Mouse (Mus musculus) adrenal gland, postnatal 14 days (tissue): ENCODE results near the gene Hnrnpll. TPM values are rescaled to one million over a fixed set of nuclear protein-coding genes. Genes with fewer than 3 reads are reported as not detected.
A peak's percentile ranks its signal among the peaks of the same experiment; 100 is the strongest.

ENCODE experiments used
- DNase-seq: peaks from one replicate; pipeline ENCODE4 v3.0.0; 2021; ENCODE audit warnings: mixed read lengths
- long read RNA-seq, 2 experiments: library from polyadenylated mRNA; stranded (forward); transcript quantifications; one replicate each; pipeline ENCODE4 v2.0.0; 2021
- total RNA-seq: library from RNA; stranded (reverse); gene quantifications from 2 replicates; pipeline ENCODE4 v1.2.3, GENCODE M21; 2021

Gene Hnrnpll
- 50.6 and 54.1 TPM in 2 replicates for total RNA-seq
- long read RNA-seq, experiment 1, full-length matches to known transcripts, result 84 of 100 reads
- long read RNA-seq, experiment 1, partial matches to known transcripts, result 6 of 100 reads
- long read RNA-seq, experiment 1, other reads (novel, unspliced or antisense), result 10 of 100 reads
- long read RNA-seq, experiment 2, transcript Hnrnpll-205 (13 exons, 3,009 nt), result minor isoform, 15 of 57 reads
- long read RNA-seq, experiment 2, transcript Hnrnpll-201 (13 exons, 3,116 nt), result major isoform, 26 of 57 reads
- long read RNA-seq, experiment 2, partial matches to known transcripts, result 2 of 57 reads
- long read RNA-seq, experiment 2, other reads (novel, unspliced or antisense), result 10 of 57 reads

DNA sequence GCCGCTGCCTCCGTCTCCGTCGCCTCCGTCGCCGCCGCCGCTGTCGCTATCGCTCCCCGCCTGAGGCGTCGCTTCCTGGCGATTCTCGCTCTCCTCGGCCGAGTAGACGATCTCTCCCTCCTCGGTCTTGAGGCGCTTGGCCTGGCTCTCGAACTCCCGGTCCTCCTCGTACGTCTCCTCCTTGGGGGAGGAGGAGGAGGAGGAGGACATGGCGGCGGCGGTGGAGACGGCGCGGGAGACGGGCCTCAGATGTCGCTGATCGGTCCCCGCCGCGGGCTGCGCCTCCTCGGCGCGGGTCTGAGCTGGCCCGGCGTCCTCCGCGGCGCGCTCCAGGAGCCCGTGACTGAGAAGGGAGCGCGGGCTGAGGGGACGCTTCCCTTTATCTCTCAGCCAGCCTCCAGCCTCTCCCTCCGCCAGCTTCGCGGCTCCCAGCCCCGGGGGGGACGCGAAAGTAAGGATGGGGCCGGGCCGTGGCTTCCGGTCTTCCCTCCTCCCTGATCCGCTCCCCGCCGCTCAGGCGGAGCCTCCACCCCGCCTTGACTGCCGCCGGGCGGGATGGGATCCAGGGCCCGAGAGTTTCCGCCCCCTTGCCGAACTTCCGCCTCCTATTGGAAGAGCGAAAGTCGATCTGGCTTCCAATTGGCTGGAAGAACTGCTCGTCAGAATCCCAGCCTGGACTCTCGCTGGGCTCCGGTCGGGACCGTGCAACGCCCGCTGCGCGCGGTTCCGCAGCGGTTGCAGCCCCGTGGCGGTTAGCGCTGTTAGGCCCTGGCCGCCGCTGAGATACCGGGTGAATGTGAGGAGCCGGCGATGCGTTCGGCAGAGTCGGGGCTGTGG, at the start of gene Hnrnpll:
Gene Hnrnpll (minus strand): TSS at position 552 of the 837 bp plus-strand sequence.
- DNase-seq, result peak; percentile 98

DNA sequence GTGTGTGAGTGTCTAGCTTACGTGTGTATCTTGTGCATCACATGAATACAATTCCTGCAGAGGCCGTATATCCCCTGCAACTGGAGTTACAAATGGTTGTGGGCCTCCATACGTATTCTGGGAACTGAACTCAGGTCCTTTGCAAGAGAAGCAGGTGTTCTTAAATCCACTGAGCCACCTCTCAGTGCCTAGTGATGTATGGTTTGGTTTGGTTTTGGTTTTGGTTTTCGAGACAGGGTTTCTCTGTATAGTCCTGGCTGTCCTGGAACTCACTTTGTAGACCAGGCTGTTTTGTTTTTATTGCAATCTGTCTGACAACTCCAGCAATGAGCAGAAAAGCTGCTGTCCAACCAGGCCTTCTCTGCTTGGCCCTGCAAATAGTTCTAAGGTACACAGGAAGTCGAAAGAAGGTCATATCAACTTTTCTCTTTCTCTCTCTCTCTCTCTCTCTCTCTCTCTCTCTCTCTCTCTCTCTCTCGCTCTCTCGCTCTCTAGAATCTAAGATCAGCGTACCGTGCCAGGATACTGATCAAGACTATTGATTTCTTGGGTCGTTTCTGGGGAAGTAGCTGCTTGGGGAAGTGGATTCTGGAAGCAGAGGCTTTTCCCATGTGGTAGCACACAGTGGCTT, 43.3 kb upstream of the Hnrnpll start:
- no peak for DNase-seq

DNA sequence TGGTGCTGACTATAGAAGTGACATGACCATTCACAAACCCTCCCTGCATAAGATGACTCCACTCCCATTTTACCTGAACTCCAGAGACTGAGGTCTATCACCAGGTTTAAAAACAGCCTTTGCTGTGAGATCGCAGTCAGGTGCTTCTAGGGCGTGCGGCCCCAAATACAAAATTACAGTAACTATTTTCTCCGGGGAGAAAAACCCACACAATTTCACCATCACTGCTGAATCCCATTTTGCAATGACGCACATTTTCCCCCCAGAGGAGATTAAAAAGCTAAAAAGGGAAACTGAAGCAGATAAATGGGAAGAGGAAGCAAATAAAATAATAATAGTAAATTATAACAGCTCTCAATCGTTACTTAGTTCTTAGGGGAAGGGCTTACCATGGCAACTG, 37.7 kb upstream of the Hnrnpll start:
- DNase-seq, result no peak

DNA sequence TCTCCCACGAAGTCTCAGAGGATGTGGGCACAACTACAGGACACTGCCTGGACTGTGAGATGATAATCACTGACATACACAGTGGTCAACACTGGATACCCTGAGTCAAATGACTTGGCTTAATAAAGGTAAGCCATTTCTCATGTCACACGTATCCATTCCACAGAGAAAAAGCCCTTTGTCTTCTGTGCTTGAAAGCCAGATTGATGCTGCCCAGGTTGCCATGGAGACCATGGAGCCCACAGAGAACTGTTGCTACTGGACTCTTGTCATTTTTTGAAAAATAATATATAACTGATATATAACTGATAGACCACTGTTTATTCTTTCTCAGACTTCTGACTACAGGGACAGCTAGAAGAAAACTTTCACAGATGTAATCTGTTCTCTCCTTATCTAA, 35.1 kb upstream of the Hnrnpll start:
- no peak for DNase-seq

DNA sequence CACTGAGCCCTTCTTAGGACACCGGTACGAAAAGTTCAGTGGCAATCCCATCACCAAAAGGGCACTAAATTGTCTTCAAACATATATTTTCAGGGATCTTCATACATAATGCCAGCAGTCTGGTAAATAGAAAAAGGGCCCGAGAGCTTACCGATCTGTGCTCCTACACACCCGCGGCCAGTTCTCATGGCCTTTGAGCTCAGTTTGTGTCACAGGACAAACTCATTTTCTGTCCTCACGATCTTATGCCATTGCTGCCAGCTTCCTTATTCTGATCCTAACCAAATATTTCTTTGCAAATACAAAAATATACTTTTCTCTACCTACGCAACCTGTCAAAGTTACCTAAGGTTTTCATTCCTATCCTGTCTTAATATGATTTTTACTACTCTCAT, 34.6 kb upstream of the Hnrnpll start:
- DNase-seq, result no peak

DNA sequence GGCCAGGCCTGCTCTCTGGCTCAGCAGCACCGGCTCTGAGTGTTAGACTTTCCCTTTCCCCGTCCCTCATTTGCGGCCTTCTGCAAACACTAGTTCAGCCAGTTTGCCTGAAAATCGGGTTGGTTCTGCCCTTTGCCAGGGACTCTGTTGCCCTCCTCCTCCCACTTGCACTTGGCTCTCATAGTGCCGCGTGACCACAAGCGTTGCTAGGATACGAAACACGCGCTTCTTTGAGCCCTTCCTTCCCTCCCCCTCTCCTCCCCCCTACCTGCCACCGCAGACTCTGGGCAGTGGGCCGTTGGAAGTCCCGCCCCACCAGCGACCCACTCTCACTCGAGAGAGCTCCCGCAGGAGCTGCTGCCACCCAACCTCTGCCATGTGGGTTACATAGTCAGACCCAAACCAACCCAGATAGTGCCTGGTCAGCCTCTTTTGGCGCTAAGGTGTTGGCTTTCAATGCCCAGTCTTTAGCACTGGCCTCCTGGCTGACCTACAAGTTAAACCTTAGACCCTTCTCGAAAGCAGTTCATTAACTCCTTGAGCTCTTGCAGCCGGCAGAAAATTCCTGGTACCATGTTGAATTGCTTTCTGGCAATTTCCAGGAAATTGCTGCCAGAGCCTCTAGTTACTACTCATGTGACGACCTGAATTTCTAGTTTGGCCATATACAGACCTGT, 34.0 kb upstream of the Hnrnpll start:
- peak; percentile 74 for DNase-seq

DNA sequence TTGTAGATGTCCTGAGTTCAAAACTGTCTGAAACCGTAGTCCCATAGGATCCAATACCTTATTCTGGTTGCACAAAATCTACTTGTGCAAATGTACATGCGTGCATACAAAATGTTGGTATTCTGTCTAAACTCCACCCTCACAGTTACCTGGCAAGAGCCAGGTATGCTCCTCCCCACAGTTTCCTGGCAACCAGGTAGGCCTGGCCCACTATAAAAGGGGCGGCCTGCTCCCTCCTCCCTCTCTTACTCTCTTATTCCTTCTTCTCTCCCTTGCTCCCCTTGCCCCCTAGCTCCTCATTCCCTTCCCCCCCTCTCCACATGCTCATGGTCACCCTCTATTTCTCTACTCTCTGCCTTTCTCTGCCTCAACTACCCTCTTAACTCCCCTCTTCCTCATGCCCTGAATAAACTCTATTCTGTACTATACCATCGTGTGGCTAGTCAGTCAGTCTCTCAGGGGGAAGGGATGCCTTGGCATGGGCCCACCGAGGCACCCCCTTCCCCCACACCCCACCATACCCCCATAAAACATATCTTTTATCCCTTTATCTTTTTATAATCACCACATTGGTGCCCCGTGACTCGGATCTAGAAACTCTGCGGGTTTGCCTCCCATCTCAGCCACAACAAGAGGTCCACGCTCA, 33.2 kb upstream of the Hnrnpll start:
- DNase-seq, result no peak

DNA sequence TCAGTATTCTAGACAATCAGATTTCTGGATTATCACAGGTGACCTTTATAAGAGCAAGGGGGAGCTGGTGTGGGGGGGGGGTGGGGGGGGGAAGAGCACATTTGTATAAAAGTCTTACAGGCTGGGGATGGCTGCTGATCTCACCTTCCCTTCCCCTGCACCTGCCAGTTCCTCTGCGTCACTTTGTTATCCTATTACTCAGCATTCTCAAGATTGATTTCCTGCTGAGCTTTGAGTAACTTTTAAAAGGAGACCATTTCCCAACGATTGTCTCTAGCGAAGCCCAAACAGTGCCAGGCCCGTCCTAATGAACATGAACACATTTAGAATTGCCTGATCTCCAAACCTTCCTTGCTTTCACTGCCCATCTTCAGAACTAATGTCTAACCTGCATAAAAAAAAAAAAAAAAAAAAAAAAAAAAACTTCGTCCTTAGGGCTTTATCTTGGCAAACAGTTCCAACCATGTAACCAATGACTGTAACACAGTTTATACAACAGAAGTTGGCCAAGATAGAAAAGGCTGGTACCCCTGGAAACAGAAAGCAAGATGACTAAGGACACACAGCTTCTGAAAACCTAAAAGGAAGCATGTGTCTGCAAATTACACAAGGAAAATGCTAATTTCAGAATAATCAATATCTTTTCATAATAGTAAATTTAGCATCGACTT, 29.9 kb upstream of the Hnrnpll start:
- DNase-seq, result peak; percentile 24

DNA sequence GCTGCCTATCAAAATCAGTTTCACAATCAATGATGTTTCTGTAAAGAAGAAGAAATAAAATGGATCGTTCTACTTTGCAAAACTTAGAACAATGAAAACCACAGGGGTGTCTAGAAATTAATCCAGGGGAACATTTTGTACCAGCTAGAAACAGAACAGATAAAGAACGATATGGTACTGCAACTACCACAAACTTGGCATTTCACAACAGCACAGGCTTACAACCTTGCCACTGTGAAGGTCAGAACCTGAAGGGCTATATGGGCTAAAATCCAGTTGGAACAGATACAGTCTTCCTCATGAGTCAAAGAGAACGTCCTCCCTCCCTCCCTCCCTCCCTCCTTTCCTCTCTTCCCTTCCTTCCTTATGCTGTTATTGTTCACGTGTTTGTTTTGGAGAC, 28.4 kb upstream of the Hnrnpll start:
- peak; percentile 51 for DNase-seq

DNA sequence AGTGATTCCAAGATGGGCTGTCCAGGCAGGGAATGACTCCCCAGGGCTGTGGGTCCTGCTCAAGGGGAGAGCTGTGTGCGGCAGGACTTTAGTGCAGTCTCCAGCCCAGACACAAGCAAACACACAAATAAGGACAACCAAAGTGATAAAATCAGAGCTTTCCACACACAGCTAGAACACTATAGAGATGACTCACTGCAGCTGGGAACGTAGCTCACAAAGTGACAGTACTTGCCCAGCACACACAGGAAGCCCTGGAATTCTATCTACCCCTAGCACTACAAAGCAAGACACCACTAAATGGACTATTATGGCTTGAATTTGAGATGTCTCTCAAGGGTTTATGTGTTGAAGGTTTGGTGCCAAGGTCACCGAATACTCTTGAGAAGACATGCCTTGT, 26.0 kb upstream of the Hnrnpll start:
- DNase-seq, result no peak

DNA sequence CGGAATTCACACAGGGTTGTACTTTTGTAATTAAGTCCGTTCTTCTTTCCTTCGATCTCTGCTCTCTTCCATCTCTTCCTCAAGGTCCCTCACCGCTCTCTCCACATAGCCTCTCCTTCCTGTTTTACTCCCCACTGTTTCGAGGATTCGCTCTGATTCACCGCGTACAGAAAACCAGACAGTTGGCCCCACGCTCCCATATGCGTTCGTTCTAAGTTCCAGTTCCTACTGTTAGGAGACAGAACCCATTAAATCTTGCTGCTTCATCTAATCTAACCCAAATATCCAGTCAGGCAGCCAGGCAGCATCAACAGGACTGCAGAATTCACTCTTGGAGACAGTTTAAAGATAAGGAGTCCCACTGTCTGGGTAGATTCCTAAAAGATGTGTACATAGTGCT, 24.5 kb upstream of the Hnrnpll start:
- DNase-seq, result no peak

DNA sequence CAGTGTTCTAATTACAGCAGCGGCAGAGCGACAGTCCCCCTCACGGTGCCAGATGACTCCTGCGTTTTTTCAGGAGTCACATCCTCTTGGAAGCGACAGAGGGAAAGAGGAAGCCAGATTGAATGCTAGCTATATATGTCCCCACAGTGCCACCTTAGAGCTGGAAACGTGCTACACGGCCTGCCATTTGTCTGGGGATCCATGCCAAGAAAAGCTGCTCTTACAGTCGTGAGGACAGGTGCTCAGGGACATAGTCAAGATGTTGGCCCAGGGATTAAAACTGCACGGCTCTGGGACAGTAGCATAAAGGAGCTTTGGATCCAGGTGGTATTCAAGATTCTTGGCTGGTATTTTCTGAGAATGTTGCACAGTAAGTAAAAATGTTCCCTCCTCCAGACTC, 22.3 kb upstream of the Hnrnpll start:
- no peak for DNase-seq

DNA sequence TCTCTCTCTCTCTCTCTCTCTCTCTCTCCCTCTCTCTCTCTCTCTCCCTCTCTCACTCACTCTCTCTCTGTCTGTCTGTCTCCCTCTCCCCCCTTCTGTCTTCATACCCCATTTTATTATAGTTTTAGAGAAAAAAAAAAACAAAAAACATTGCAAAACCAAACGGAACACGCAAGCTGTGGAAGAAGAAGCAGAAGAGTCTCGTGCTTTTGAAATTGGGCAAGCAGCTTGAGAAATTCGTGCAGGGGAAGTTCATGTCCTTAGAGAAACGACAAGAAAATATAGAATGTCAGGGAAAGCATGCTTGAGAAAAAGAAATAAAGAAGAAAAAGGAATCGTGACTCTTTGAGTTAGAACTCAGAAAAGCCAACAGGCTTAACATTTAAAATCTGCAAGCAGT, 21.1 kb upstream of the Hnrnpll start:
- no peak for DNase-seq

DNA sequence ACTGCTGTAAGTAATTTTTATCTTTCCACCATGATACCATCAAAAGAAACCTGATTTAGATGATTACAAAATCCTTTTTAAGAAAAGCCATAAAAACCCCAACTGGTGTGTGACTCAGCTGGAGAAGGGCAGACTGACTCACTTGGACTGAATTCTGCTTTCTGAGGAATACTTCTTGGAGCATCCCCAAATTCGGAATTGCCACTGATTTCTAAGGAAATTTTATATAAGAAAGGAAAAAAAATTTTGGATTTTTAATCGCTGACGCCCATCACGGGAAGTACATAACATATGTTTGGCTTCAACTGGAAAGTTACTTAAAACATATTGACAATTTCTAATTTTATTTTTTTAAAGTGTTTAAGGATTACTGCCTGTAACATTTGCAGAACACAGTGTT, 16.6 kb upstream of the Hnrnpll start:
- no peak for DNase-seq

DNA sequence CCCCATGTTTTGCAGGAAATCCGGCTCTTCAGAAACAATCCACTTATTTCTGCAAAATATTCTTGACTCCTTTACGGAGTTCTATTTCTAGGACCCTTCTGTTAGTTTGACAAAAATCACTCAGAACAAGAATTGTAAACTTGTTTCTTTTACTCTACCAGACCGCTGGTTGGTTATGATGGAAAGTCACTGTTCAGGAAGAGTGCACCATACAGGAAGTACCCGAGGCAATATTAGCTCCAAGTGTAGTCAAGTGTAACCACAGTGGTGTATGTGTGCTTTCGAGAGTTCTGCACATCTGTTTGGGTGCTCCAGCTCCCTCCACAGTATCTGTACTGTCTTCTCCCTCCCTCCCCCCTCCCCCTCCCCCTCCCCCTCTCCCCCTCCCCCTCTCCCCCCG, 5.1 kb upstream of the Hnrnpll start:
- DNase-seq, result no peak

DNA sequence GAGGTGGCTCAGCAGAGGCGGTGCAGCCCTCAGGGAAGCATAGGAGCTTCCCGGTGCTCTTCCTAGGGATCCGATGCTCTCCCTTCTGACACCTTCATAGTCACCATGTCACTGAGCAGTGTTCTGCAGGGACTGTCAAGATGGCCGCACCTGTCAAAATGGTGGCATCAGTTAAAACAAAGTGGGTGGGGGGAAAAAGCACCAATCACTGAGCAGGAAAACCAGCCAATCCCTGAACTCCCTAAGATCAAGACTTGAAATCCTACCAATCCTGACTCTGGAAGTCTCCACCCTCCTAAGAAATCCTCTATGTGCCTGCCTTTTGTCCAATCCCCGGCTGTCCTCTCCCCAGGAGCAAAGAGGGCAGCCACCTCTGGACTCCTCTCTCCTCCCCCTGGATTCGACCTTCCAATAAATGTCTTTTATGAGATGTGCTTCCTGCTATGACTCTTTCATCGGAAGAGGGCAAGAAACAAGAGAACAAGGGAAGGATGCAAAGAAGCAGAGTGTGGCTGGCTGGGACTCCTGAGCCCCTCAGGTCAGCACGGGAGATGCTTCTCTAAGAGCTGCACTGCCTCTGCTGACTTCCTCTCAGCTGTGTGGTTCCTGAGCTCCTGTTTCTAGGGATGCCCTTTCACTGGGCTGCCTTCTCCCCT, 1.8 kb upstream of the Hnrnpll start:
- no peak for DNase-seq

DNA sequence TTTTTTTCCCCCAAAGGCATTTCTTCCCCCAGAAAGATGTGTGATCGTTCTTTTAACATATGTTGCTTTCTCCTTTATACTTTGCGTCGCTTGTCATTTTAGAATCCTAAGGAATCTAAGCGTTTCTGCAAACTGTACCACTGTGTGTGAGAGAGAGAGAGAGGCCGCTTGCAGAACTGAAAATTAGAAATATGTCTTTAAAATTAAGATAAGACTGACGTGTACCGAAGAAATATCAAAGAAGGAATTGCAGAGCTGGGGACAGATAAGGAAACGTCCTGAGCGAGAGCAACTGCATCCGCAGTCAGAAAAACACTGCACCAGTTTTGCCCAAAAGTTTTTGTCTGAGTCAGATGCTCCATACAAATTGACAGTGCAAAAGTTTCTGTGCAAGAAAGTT, 1.3 kb upstream of the Hnrnpll start:
- DNase-seq, result no peak

DNA sequence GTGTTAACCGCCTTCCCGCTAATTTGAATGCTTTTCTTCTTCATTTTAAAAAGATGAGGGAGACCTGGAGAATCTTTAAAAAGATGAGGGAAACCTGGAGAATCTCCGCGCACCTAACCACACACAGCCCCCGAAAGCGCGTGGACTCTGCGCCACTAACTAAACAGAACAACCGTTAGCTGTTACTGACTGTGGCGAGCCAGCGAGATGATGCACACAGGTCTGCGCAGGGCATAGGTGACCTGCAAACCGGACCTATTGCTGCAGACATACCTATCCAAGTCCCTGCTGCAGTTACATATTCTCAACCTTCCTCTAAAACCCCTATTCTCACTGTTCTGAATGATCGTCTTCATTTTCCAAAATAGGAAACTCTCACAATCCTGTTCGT, 481 bp upstream of the Hnrnpll start:
- no peak for DNase-seq

DNA sequence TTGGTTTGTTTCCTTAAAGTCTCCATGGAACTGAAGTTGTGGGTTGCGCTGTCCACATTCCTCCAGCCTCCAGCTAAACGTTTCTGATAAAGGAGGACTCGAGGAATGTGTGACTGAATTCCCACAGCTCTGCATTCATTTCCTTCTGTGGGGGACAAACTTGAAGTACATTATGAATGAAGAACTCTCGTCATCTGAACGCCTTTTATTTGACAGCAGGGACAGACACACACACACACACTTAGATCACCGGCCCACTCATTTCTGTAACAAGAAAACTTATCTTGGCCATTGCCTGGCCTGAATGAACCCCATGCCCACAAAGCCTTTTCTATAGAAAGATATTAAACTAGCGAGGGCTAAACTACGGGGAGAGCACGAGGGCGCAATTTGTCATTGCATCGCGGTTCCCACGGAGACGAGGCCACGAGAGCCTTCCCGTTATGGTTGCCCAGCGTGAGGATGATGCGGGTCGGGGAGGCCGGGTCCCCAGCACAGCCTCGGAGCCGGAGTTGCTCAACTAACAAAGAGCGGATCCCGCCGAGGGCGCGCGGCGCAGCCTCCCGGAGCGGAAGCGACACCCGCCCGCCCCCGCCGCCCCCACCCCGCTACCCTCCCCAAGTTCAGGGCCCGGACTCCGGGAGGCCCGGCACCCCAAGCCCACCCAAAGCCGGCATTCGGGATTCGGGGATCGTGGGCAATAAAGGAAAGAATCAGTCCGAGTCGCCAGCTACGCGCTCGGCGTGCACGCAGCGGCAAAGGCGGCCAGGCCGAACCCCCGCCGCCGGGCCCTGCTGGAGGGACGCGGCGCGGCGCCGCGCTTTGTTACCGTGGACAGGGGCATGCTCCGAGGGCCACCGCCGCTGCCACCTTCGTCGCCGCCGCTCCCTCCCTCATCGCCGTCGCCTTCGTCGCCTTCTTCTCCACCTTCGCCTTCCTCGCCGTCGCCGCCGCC, 1.0 kb downstream of the Hnrnpll start:
- peak; percentile 73 for DNase-seq

DNA sequence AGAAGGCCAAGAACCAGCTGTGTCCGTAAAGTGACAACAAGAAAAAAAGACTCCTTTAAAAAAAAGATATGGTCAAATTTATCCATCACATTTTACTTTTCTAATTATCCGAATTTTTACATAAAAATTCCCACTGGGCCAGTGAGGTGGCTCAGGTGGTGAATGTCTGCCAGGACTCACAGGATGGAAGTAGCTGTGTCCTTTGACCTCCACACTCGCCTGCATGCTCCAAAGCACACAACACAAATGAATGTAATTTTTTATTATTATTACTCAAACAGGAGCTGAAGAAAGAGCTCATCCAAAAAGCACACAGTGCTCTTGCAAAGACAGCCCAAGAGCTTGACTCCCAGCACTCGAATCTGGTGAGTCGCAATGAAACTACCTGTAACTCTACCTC, 2.0 kb downstream of the Hnrnpll start:
- DNase-seq, result no peak
